Mouse (Mus musculus): ENCODE results near the gene P4htm.

Gene P4htm

DNA sequence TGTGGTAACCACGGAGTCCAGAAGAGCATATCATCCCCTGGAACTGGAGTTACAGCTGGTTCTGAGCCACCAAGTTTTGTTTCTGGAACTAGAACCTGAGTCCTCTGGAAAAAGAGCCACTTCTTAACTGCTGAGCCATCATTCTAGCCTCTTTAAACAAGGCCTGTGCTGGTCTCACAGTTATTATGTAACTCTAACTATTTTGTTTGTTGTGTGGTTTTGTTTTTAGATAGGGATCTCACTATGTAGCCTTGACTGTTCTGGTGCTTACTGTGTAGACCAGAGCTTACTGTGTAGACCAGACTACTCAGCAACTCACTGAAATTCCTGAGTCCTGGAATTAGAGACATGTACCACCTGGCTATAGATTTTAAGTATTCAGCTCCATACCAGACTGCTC is 50.6 kb downstream of the P4htm start:
- in situ Hi-C loops (cut with MseI, MboI): no loop called here

- in situ Hi-C loops (cut with MseI, MboI): no loop called here
Measured at GRCm38 (mm10) chr9:108545986-108546385, 51.5 kb downstream of the P4htm start.

DNA sequence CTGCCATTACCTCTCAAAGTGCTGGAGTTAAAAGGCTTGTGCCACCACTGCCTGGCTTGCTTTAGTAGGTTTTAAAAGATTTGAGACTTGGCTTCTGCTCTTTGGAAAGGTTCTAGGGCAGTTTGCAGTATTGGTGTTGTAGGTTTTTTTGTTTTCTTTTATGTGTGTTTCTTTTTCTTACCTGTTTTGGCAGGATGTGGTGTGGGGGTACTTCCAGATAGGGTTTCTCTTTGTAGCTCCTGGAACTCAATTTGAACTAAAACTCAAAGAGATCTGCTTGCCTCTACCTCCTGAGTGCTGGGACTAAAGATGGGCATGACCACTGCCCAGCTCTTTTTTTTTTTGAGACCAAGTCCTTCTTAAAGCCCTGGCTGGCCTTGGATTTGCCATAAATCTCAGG is 56.6 kb downstream of the P4htm start:
- in situ Hi-C loops (cut with MseI, MboI): no loop called here

- in situ Hi-C loops (cut with MseI, MboI): no loop called here
Measured at GRCm38 (mm10) chr9:108531496-108531895, 66.0 kb downstream of the P4htm start.

DNA sequence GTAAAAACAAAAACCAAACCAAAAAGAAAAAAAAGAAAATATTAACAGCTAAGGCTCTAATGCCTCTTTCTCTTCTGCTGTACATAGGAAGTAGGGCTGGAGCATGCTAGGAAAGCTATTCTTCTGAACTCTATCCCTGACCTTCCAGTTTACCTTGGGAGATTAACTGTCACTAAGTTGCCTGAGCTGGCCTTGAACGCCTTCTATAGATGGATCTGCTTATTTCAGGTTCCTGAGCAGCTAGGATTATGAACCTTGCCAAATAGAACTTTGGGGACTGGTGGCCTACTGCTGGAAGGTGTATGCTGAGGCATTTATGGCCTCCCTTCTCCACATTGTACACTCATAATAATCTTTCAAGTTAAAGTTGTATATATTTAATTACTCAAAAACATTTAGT is 66.5 kb downstream of the P4htm start:
- in situ Hi-C loops (cut with MseI, MboI): no loop called here

Data from mouse trophoblast stem cell (cell line).